Mouse (Mus musculus) embryonic facial prominence, embryonic 13.5 days (tissue): Measurements from ENCODE around the gene Rgs10. TPM values are rescaled to one million over a fixed set of nuclear protein-coding genes. Genes with fewer than 3 reads are reported as not detected.

Source experiments
- ATAC-seq: fragments of 200-750 bp; cut with Nextera tagmentation; 2 replicates; pipeline ENCODE4 v1.8.0; 2017; ENCODE audit warnings: low read depth; ENCODE audit not compliant: insufficient number of reproducible peaks, insufficient read depth, low FRiP score, low TSS enrichment
- H3K27ac ChIP-seq: fragments of 300-500 bp; sonication (generic); 2 replicates; pipeline ENCODE4 v1.5.1; 2015; ENCODE audit warnings: moderate library complexity, mild to moderate bottlenecking, inconsistent platforms
- H3K27me3 ChIP-seq: fragments of 300-500 bp; sonication (generic); 2 replicates; pipeline ENCODE4 v1.6.1; 2015; ENCODE audit warnings: mild to moderate bottlenecking, inconsistent platforms
- H3K36me3 ChIP-seq: fragments of 300-500 bp; sonication (generic); 2 replicates; pipeline ENCODE4 v1.6.1; 2015; ENCODE audit warnings: mild to moderate bottlenecking, inconsistent platforms
- H3K4me1 ChIP-seq: fragments of 300-500 bp; sonication (generic); 2 replicates; pipeline ENCODE4 v1.6.1; 2015; ENCODE audit warnings: inconsistent platforms
- H3K4me2 ChIP-seq: fragments of 300-500 bp; sonication (generic); 2 replicates; pipeline ENCODE4 v1.6.1; 2015; ENCODE audit warnings: moderate library complexity, mild to moderate bottlenecking, inconsistent platforms
- H3K4me3 ChIP-seq: fragments of 300-500 bp; sonication (generic); 2 replicates; pipeline ENCODE4 v1.5.1; 2015; ENCODE audit warnings: mild to moderate bottlenecking, inconsistent platforms
- H3K9ac ChIP-seq: fragments of 300-500 bp; sonication (generic); 2 replicates; pipeline ENCODE4 v1.6.1; 2015; ENCODE audit warnings: mild to moderate bottlenecking, inconsistent platforms
- H3K9me3 ChIP-seq: fragments of 300-500 bp; sonication (generic); 2 replicates; pipeline ENCODE4 v1.6.1; 2016; ENCODE audit warnings: inconsistent platforms
- WGBS: fragments of 180-500 bp; shearing (Covaris S2); methylation state at CpG from one replicate; pipeline ENCODE4 v1.1.7; 2015; ENCODE audit warnings: mixed read lengths; 5-methylcytosine and 5-hydroxymethylcytosine counted together
- polyA plus RNA-seq: library from polyadenylated mRNA; unstranded; fragments of >200 nt; fragmentation: Nextera tagmentation; extraction: Ambion mirVana; gene quantifications from 2 replicates; pipeline ENCODE4 v1.2.1, GENCODE M21; 2015

Gene Rgs10
- polyA plus RNA-seq, 1 experiment from 2014 or later = 12.3 TPM

- WGBS = 53% methylated on average over 1 of the region's 1 CpGs
- H3K4me3 ChIP-seq = no peak overlapping the region
- no peaks in the 10 kb centered on the region for H3K36me3 ChIP-seq
- no peak overlapping the region for H3K9ac ChIP-seq
- no peak overlapping the region for H3K27ac ChIP-seq
- H3K4me1 ChIP-seq = no peaks in the 10 kb centered on the region
- H3K27me3 ChIP-seq = no peaks in the 10 kb centered on the region
- no peaks in the 10 kb centered on the region for H3K9me3 ChIP-seq
- no peak for ATAC-seq
- no peak overlapping the region for H3K4me2 ChIP-seq
Measured at GRCm38 (mm10) chr7:128433213-128433612, 14.7 kb upstream of the Rgs10 start.

- no peak for ATAC-seq
- Histone ChIP-seq H3K36me3 (no peaks in the 10 kb centered on the region), H3K9ac (no peak overlapping the region), H3K9me3 (no peaks in the 10 kb centered on the region), H3K4me1 (no peaks in the 10 kb centered on the region), H3K27ac (no peak overlapping the region), H3K4me2 (no peak overlapping the region), H3K4me3 (no peak overlapping the region), H3K27me3 (no peaks in the 10 kb centered on the region)
- 66% methylated on average over 10 of the region's 10 CpGs for WGBS
Measured at GRCm38 (mm10) chr7:128432574-128432973, 14.0 kb upstream of the Rgs10 start.

GRCm38 (mm10) chr7:128422491-128422890 is 3.9 kb upstream of the Rgs10 start:
- no peak overlapping the region for H3K9ac ChIP-seq
- WGBS = 72% methylated on average over 3 of the region's 3 CpGs
- H3K4me1 ChIP-seq = peaks cover 13% of the 10 kb centered on the region
- no peaks in the 10 kb centered on the region for H3K9me3 ChIP-seq
- H3K4me3 ChIP-seq = no peak overlapping the region
- H3K4me2 ChIP-seq = no peak overlapping the region
- H3K36me3 ChIP-seq = no peaks in the 10 kb centered on the region
- no peak for ATAC-seq
- peaks cover 56% of the 10 kb centered on the region for H3K27me3 ChIP-seq
- H3K27ac ChIP-seq = no peak overlapping the region

- no peak overlapping the region for H3K4me2 ChIP-seq
- no peaks in the 10 kb centered on the region for H3K36me3 ChIP-seq
- WGBS = 79% methylated on average over 7 of the region's 7 CpGs
- no peaks in the 10 kb centered on the region for H3K9me3 ChIP-seq
- H3K9ac ChIP-seq = no peak overlapping the region
- H3K27ac ChIP-seq = no peak overlapping the region
- no peak for ATAC-seq
- peaks cover 64% of the 10 kb centered on the region for H3K27me3 ChIP-seq
- H3K4me3 ChIP-seq = no peak overlapping the region
- H3K4me1 ChIP-seq = peaks cover 18% of the 10 kb centered on the region
Measured at GRCm38 (mm10) chr7:128421701-128422100, 3.1 kb upstream of the Rgs10 start.

- Histone ChIP-seq H3K4me2 (no peak overlapping the region), H3K4me1 (peaks cover 18% of the 10 kb centered on the region), H3K9me3 (no peaks in the 10 kb centered on the region), H3K27ac (no peak overlapping the region), H3K9ac (no peak overlapping the region), H3K27me3 (peaks cover 83% of the 10 kb centered on the region), H3K36me3 (no peaks in the 10 kb centered on the region), H3K4me3 (no peak overlapping the region)
- no peak for ATAC-seq
- WGBS = 7% methylated on average over 9 of the region's 9 CpGs
Measured at GRCm38 (mm10) chr7:128419690-128420089, 1.1 kb upstream of the Rgs10 start.

GRCm38 (mm10) chr7:128417226-128417929 is 1.2 kb downstream of the Rgs10 start:
- Histone ChIP-seq H3K27me3 (peaks cover 88% of the 10 kb centered on the region), H3K36me3 (no peaks in the 10 kb centered on the region), H3K9ac (peak overlapping the region; percentile 76), H3K9me3 (no peaks in the 10 kb centered on the region), H3K4me1 (peaks cover 18% of the 10 kb centered on the region), H3K4me2 (peak overlapping the region; percentile 100), H3K4me3 (peak overlapping the region; percentile 75), H3K27ac (no peak overlapping the region)
- ATAC-seq = no peak
- WGBS = 2% methylated on average over 32 of the region's 32 CpGs

GRCm38 (mm10) chr7:128416664-128417063 is 1.9 kb downstream of the Rgs10 start:
- Histone ChIP-seq H3K27me3 (peaks cover 81% of the 10 kb centered on the region), H3K4me3 (no peak overlapping the region), H3K9me3 (no peaks in the 10 kb centered on the region), H3K27ac (no peak overlapping the region), H3K36me3 (no peaks in the 10 kb centered on the region), H3K4me2 (peak overlapping the region; percentile 100), H3K4me1 (peaks cover 18% of the 10 kb centered on the region), H3K9ac (no peak overlapping the region)
- WGBS = 58% methylated on average over 6 of the region's 6 CpGs
- ATAC-seq = no peak

GRCm38 (mm10) chr7:128414433-128414832 is 4.1 kb downstream of the Rgs10 start:
- 57% methylated on average over 8 of the region's 8 CpGs for WGBS
- H3K27me3 ChIP-seq = peaks cover 61% of the 10 kb centered on the region

GRCm38 (mm10) chr7:128412071-128412833 is 6.3 kb downstream of the Rgs10 start:
- H3K4me2 ChIP-seq = no peak overlapping the region
- peaks cover 3% of the 10 kb centered on the region for H3K4me1 ChIP-seq
- peaks cover 39% of the 10 kb centered on the region for H3K27me3 ChIP-seq
- H3K9ac ChIP-seq = no peak overlapping the region
- H3K27ac ChIP-seq = no peak overlapping the region
- no peak overlapping the region for H3K4me3 ChIP-seq
- ATAC-seq = no peak; the same call in 1 of the 2 replicates
- no peaks in the 10 kb centered on the region for H3K9me3 ChIP-seq
- H3K36me3 ChIP-seq = no peaks in the 10 kb centered on the region
- 72% methylated on average over 10 of the region's 10 CpGs for WGBS

More at GRCm38 (mm10) chr7:128414433-128414832, 4.1 kb downstream of the Rgs10 start:
- H3K9ac ChIP-seq = no peak overlapping the region
- peaks cover 18% of the 10 kb centered on the region for H3K4me1 ChIP-seq
- H3K4me2 ChIP-seq = no peak overlapping the region
- H3K36me3 ChIP-seq = no peaks in the 10 kb centered on the region
- H3K4me3 ChIP-seq = no peak overlapping the region
- no peaks in the 10 kb centered on the region for H3K9me3 ChIP-seq
- H3K27ac ChIP-seq = no peak overlapping the region
- no peak for ATAC-seq

- no peaks in the 10 kb centered on the region for H3K4me1 ChIP-seq
- no peak overlapping the region for H3K4me3 ChIP-seq
- no peaks in the 10 kb centered on the region for H3K9me3 ChIP-seq
- no peak overlapping the region for H3K27ac ChIP-seq
- ATAC-seq = no peak
- peaks cover 25% of the 10 kb centered on the region for H3K27me3 ChIP-seq
- H3K4me2 ChIP-seq = no peak overlapping the region
- no peaks in the 10 kb centered on the region for H3K36me3 ChIP-seq
- WGBS = 62% methylated on average over 11 of the region's 11 CpGs
- no peak overlapping the region for H3K9ac ChIP-seq
Measured at GRCm38 (mm10) chr7:128410708-128411413, 7.7 kb downstream of the Rgs10 start.

- 0 out of 2 replicates have a peak, but pooled peaks cover under 1% of the 10 kb centered on the region for H3K27me3 ChIP-seq
- 68% methylated on average over 5 of the region's 5 CpGs for WGBS
- H3K4me3 ChIP-seq = no peak overlapping the region
- no peak overlapping the region for H3K9ac ChIP-seq
- H3K4me1 ChIP-seq = no peaks in the 10 kb centered on the region
- H3K4me2 ChIP-seq = no peak overlapping the region
- H3K36me3 ChIP-seq = no peaks in the 10 kb centered on the region
- no peaks in the 10 kb centered on the region for H3K9me3 ChIP-seq
- H3K27ac ChIP-seq = no peak overlapping the region
- ATAC-seq = no peak
Measured at GRCm38 (mm10) chr7:128408265-128408664, 10.3 kb downstream of the Rgs10 start.
